Mouse (Mus musculus): ENCODE data around the gene Sult3a1.
A peak's percentile ranks its signal among the peaks of the same experiment; 100 is the strongest.

The Sult3a1 gene

GRCm38 (mm10) chr10:33857421-33857820 is at the start of gene Sult3a1:
Gene Sult3a1, plus strand, starts transcription at chr10:33857721.
- TF ChIP-seq GATA4 (IDR thresholded peaks at IDR 0.05; ENCODE audit: insufficient replicate concordance, low read length) = no peak

- TF ChIP-seq GATA4 (IDR thresholded peaks at IDR 0.05; ENCODE audit: insufficient replicate concordance, low read length) = no peak
These were observed 45.7 kb upstream of the Sult3a1 start for GRCm38 (mm10) chr10:33811807-33812206.

GRCm38 (mm10) chr10:33814266-33814665 is 43.3 kb upstream of the Sult3a1 start:
- TF ChIP-seq GATA4 (IDR thresholded peaks at IDR 0.05; ENCODE audit: insufficient replicate concordance, low read length) = no peak

GRCm38 (mm10) chr10:33816923-33817322 is 40.6 kb upstream of the Sult3a1 start:
- TF ChIP-seq GATA4 (IDR thresholded peaks at IDR 0.05; ENCODE audit: insufficient replicate concordance, low read length) = peak; percentile 84

- no peak for TF ChIP-seq GATA4 (IDR thresholded peaks at IDR 0.05; ENCODE audit: insufficient replicate concordance, low read length)
These were observed 36.6 kb upstream of the Sult3a1 start for GRCm38 (mm10) chr10:33820892-33821291.

- no peak for TF ChIP-seq GATA4 (IDR thresholded peaks at IDR 0.05; ENCODE audit: insufficient replicate concordance, low read length)
These were observed 8.5 kb downstream of the Sult3a1 start for GRCm38 (mm10) chr10:33865994-33866393.

GRCm38 (mm10) chr10:33870441-33870840 is 12.9 kb downstream of the Sult3a1 start:
- TF ChIP-seq GATA4 (IDR thresholded peaks at IDR 0.05; ENCODE audit: insufficient replicate concordance, low read length) = no peak

GRCm38 (mm10) chr10:33872672-33873398 is 15.3 kb downstream of the Sult3a1 start:
- no peak for TF ChIP-seq GATA4 (IDR thresholded peaks at IDR 0.05; ENCODE audit: insufficient replicate concordance, low read length)

GRCm38 (mm10) chr10:33901520-33901919 is 44.0 kb downstream of the Sult3a1 start:
- TF ChIP-seq GATA4 (IDR thresholded peaks at IDR 0.05; ENCODE audit: insufficient replicate concordance, low read length) = peak; percentile 75; the same call in 1 of the 2 replicates

GRCm38 (mm10) chr10:33904530-33905481 is 47.3 kb downstream of the Sult3a1 start, which contains the start of gene Rsph4a:
Gene Rsph4a, plus strand, starts transcription at chr10:33905111.
- TF ChIP-seq GATA4 (IDR thresholded peaks at IDR 0.05; ENCODE audit: insufficient replicate concordance, low read length) = no peak

GRCm38 (mm10) chr10:33905489-33905888 is 48.0 kb downstream of the Sult3a1 start:
- TF ChIP-seq GATA4 (IDR thresholded peaks at IDR 0.05; ENCODE audit: insufficient replicate concordance, low read length) = no peak

Data from liver, adult (tissue).